Mouse (Mus musculus) induced T-regulatory cell, adult 2 months (primary cell): ENCODE data around the gene Actr3b.
"Not testable (repeated sequence)": the region's sequence is repeated elsewhere in the genome, so short reads cannot be mapped to it uniquely, and the experiment has no call there.

Experiments
- DNase-seq: peaks from one replicate; pipeline ENCODE4 v3.0.0-alpha.2; 2012; ENCODE audit warnings: low read depth

Gene Actr3b

DNA sequence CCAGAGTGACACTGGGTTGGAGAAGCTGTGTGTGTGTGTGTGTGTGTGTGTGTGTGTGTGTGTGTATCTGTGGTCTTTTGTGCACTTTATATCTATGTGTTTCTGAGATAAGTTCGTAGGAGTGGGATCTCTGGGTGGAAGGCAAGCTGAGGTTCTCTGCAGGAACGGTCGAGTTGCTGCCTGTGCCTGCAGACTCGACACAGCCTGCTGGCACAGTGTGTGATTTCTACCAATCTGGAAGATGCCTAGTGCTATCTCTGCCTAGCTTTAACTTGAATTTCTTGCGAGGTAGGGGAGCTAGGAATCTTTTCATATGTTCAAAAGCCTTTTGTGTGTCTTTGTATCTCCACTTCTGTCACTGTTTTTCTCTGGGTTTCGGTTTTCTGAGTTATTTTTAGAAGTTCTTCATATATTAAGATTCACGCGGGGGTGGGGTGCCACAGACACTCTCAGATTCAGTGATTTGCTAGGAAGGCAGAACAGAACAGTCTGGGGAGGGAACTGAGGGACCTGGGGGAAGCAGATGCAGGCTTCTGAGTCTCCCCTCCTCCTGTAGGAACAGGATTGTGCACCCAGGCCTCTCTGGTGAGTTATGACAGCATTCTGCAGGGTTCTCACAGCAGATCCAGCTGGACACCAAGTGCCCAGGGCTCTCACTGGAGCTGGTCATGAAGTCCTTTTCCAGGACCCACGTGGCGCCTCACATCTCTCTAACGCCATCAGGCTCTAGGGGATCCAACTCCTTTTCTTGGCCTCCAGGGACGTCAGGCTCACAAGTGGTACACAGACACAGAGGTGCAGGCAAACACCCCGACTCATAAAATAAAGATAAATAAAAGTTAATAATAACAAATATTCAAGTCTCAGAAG is 14.4 kb downstream of the Actr3b start:
- no peak for DNase-seq

DNA sequence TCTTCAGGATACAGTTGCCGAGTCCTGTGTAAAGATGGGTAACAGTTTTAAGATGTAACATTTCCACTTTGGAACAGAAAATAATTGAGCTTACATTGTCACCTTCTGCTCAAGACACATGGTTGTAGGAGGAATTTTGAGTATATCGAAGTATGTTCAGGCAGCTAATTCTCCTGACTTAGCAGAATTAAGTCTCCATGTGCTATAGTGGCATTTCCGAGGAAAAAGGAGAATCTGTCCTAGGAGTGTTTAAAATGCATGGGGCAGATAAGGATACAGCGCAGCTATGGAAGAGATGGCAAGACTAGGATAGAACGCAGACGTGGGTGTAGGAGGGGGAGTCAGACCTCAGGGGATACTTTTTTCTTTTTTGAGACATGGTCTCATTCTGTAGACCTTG is 31.8 kb downstream of the Actr3b start:
- no peak for DNase-seq

DNA sequence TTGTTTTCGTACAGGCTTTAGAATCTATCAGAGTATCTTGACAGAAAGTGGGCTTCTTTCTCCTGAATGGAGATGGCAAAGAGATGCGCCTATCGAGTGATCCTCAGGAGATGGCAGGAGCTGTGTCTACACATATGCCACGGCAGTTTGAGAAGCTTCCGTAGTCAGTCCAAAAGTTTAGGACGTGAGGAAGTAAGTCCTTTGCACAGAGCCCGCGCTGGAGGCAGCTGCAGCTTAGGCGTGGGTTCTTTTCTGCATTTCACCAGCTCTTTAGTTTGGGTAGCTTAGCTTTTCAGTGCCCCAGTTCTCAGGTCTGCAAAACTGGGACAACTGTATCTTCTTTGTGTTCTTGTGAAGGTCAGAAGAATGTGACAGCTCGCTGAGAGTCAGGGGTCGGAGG is 38.0 kb downstream of the Actr3b start:
- DNase-seq: no peak

DNA sequence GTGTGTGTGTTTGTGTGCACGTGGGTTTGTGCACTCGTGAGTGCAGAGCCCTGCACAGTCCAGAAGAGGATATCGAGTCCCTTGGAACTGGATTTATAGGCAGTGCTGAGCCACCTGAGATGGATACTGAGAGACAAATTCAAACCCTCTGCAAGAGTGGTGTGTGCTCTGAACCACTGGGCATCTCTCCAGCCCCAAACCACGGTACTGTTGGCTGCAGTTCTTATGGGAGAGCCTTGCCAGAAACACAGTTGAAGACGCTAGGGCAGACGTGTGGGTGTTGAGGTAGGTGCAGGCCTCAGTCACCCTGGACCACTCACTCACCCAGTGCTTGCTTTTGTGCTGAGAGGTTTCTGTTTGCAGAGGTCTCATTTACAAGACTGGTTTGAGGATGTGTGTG is 41.1 kb downstream of the Actr3b start:
- DNase-seq: no peak

DNA sequence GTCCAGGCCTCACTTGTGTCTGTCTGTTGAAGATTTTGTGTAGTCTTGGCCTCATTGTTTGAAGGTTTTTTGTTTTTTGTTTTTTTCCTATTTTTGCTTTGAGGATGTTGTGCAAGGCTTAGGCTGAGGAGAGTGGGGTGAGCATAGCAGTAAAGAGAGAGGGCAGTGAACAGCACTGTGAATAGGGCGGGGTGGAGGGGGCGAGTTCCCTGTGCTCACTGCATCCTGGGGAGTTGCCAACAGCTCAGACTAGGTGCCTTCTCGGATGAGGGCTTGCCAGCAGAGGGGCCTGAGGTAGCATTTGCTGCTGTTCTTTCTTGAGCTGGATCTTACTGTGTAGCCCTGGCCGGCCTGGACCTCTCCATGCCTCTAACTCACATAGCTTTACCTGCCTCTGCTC is 41.9 kb downstream of the Actr3b start:
- no peak for DNase-seq

DNA sequence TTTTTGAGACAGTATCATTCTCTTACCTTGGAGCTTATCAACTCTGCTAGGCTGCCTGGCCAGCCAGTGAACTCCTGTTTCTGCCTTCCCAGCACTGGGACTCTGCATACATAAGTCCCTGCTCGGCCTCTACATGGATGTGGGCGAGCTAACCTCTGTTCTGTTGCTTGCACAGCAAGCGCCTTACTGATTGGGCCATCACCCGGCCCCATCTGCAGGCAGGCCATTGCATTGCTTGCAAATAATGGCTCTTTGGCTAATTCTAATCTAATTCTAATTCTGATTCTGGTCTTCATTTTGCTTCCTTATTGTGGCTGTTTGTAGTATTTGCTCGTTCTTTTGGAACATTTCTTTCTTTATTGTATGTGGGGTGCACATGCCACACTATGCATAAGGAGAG is 44.8 kb downstream of the Actr3b start:
- DNase-seq: no peak

DNA sequence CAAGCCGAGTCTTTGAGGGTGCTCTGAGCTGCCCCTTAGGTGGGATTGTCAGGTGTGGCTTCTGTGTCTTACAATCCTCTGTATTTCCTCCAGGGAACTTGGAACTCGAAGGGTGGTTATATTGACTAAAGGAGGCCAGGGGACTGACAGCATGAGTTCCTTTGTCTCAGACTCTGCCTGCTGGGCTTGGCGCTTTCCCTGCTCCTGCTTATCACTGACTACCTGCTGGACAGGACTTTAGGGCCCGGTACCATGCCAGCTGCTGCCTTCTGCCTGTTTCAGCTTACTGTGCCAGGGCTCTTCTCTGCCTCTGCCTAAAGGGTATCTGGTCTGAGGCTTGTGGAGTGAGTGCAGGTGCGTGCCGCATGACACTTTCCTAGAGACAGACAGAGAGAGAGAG is 53.1 kb downstream of the Actr3b start:
- no peak for DNase-seq

DNA sequence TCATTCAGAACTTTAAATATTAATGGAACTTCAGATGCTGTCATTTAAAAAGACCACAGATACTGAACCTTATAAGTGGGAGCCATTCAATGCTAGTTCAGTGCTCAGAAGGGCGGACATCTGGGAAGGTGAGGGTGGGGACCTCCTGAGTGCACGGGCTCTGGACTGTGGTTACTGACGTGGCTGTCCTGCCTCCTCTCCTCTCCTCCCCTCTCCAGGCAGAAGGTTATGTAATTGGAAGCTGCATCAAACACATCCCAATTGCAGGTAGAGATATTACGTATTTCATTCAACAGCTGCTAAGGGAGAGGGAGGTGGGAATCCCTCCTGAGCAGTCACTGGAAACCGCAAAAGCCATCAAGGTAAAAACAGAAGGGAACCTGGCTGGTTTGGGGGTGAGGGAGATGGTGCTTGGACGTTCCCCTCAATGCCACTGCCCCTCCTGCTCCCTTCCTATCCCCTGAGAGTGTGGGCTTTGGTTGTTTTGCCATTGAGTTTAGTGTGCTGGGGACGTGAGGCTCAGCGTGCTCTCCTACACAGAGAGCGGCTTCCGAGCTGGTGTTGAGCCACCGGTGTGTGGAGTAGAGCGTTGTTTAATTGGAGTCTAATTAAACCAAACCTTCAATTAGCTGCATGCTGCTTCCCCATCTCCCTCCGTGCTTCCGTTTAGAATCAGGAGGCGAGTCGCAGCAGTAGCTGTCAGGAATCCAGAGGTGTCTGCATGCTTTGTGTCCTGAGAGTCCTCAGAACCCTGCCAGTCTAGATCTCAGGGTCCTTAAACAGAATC is 69.7 kb downstream of the Actr3b start:
- no peak for DNase-seq

DNA sequence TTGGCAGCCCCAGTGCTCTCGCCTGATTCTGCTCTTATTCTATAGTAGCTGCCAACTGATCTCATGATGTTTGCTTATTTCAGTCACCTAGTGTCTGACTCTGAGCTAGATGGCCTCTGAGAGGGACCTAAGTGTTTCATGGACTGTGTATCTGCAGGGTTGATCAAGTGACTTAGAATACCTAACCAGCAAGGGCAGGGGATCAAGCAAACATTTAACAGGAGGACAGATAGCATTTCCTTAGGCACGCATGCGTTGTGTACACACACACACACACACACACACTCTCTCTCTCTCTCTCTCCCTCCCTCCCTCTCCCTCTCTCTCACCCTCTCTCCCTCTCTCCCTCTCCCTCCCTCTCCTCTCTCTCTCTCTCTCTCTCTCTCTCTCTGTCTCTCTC is 71.0 kb downstream of the Actr3b start:
- DNase-seq: no peak

DNA sequence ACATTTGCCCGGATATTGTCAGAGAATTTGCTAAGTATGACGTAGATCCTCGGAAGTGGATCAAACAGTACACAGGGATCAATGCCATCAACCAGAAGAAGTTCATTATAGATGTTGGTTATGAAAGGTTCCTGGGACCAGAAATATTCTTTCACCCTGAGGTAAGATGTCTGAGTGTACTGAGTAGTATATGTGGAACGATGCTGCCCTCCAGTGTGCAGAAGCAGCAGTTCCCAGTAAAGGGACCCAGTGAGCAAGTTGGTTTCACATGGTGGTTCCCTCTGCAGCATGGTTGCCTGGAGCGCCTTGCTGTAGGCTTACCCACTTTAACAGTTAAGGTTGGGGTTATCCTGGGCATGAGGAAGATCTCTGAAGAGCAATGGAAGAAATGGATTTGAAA is 71.8 kb downstream of the Actr3b start:
- DNase-seq: peak; percentile 36

DNA sequence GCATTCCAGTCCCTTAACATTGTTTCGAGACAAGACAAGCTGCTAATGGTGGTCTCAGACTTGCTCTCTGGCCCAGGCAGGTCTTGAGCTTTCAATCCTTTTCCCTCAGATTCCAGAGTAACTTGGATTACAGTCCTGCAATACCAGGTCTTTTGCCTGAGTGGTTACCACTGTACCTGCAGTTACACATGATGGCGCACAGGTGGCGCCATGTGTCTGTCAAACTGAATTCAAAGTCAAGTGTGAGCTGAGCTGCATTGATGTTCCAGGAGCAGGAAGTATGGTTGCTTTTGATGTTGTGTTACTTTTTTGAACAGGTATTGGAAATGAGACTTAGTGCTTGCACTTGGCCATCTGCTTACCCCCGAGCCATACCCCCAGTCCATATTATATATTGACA is 79.6 kb downstream of the Actr3b start:
- peak; percentile 43 for DNase-seq

DNA sequence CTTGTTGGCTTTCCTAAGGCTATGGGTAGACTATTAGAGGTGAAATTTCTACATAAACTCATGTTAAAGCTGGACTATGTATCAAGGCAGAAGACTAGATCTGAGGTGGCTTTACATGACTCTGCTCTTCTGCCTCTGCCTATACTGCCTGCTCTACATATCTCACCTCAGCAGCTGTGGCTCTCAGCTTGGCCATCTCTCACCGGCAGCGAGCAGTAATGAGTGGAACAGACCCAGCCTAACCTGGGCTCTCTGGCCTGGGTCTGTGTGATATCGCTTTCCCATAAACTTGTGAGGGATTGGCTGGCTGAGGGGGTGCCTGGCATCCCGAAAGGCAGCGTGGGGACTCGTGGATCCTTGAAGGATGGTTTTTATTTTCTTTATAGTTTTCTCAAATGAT is 86.8 kb downstream of the Actr3b start:
- no peak for DNase-seq

DNA sequence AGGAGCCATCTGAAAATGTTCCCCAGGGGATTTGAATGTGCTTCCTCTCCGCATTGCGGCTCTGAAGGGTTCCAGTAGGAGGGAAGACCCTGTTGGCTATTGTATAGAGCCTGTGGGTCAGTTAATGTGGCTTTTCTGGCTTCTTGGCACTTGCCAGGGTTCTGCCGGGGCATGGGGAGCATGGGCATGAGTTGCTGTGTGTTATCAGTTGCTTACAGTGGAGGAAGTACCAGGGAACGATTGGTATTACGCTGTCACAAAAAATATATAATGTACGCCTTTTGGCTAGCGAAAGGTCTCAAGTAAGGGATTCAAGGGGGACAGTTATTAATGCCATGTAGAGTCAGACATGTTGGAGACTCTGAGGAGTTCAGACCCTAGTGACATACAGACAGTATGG is 87.4 kb downstream of the Actr3b start:
- DNase-seq: no peak

DNA sequence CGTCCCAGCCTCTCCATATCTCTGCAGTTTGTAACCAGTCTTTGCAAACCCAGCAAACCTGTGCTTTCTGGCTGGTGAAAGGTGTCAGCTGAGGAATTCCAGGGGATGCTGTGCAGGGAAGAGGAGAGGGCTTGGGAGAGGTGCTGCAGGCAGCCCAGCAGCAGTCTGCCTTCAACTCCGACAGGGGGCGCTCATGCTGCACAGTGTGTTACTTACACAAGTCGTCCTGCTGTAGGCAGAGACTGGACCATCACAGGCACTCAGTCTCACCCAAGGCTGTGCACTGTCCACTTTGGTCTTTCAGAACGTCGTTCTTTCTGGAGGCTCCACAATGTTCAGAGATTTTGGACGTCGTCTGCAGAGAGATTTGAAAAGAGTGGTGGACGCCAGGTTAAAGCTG is 88.3 kb downstream of the Actr3b start:
- DNase-seq: peak; percentile 2

DNA sequence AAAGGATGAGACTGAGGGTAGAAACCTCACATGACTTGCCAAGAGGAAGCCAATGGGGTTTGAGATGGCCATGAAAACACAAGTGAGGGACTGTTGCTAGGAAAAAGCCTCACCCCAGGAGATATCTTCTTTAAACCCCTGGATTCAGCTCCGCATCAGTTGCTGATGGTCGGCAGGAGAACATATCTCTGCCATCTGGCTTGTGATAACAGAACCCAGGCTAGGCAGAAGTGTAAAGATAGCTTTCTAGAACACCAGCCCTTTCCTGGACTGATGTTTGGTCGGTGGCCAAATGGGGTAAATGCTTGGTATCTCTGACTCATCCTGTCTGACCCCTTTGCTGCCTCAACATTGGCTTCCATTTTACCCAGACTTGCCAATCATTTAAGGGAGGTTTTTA is 106.4 kb downstream of the Actr3b start:
- no peak for DNase-seq

DNA sequence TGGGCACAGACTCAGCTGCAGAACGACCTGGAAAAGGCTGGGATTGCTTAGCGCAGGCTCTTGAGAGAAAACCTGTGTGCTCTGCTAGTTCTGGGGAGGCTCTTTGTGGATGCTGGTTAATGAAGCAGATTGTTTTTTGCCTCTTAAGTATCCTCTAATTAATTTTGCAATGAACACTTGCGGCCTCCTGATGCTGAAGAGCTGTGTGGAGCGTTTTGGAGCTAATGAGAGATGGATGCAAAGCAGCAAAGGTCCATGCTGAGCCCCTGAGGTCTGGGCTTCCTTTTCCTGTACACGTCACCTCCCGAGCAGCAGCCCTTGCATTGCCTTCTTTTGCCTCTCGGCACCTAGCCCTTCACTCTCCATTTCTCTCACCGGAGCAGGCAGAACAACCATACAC is 110.1 kb downstream of the Actr3b start:
- no peak for DNase-seq

DNA sequence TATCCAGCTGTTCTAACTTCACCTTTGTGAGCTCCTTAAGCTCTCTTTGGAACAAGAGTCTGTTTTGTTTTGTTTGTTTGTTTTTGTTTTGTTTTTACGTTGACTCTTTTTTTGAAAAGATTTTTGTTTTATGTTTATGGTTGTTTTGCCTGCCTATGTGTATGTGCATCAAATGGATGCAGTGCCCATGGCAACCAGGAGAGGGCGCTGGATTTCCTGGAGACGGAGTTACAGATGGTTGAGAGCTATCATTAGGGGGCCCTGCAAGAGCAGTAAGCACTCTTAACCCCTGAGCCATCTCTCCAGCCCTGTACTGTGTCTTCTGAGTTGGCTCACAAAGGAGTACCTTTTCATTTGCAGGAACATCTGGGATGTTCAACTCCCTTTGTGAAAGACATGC is 110.8 kb downstream of the Actr3b start:
- no peak for DNase-seq

DNA sequence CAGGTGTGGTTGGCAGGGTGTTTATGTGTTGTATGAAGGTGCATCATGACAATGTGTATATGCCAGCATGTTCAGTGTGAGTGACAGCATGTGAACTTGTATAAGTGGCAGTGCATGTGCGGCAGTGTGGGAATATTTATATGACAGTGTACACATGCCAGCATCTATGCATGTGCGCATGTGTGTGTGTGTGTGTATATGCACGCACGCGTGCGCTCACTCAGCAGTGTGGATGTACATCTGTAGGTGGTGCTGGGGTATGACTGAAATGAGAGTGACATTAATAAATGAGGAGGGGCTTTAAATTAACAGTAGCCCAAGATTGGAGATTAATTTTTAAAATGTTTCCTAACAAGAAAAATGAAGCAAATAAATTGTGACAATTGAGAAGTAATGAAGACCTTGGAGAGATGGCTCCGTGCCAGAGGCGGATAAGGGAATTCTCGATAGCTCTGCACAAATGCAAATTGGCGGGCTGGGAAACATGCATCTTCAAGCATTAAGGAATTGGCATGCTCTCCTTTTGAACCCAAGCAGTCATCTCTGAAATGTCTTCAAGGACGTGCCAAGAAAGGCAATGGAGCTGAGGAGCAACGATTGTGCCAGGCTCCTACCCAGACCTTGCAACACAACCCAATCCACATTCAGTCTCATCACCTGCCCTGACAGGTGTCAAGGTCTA is 111.7 kb downstream of the Actr3b start:
- DNase-seq: no peak

DNA sequence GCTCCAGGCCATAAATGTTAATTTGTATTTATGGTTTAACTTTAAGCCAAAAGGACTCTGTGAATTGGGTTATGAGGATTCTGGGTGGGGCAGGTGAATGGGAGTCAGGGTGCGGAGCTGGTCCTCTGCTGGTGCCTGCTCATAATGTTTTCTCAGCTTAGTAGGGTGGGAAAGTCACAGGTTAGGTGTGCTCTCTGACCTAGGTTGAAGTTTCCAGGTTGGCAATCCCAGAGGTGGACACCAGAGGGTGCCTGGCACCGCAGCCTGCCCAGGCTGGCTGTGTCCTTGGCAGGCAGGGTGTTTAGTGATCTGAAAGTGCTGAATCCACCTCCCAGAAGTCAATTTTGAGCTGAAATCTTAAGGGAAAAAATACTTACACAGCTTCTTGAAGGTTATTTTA is 113.2 kb downstream of the Actr3b start:
- DNase-seq: no peak

DNA sequence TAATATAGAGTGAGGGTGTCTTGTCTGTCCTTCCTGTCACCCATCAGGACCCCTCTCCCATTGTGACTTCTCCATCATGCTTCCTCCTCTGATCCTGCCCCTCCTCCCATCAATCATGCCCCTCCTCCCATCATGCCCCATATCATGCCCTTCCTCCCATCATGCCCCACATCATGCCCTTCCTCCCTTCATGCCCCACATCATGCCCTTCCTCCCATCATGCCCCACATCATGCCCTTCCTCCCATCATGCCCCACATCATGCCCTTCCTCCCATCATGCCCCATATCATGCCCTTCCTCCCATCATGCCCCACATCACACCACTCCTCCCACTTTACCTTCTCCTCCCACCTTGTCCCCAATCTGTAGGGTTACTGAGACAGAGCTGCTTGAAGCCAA is 116.1 kb downstream of the Actr3b start:
- DNase-seq: not testable (repeated sequence)

DNA sequence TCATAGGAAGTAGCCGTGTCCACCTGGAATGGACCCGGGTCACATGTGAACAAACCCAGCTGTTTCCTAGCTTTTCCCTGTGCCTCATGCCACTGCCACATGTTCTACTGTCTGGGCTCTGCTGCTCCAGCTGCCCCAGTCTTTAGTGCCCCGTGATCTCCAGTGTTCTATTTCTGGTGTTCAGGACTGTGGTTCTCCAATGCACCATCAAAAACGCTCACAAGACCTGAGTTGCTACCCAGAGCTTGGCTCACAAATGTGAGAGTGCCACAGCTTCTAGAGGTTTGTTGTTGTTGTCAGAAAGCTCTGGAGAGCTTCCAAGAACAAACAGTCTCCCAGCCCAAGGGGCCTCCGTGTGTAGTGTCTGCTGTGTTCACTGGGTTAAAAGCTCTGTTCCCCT is 117.5 kb downstream of the Actr3b start:
- DNase-seq: no peak

DNA sequence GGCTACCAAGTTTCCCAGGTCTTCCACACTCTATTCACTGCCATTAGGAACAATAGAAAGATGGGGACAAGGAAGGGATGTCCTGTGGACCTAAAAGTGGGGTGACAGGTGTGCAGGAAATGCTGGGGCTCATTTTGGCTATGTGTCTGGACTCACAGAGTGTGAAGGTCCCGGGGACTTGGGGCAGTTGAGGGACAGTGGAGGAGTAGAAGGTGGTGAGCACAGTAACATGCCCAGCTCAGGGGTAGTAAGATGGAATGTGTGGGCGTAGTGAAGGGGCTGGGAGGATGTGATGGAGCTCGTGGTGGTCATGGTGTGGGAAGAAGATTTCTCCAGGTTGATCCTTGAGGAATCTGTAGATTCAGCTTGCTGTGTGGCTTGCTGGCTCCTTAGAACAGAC is 118.2 kb downstream of the Actr3b start:
- DNase-seq: no peak

DNA sequence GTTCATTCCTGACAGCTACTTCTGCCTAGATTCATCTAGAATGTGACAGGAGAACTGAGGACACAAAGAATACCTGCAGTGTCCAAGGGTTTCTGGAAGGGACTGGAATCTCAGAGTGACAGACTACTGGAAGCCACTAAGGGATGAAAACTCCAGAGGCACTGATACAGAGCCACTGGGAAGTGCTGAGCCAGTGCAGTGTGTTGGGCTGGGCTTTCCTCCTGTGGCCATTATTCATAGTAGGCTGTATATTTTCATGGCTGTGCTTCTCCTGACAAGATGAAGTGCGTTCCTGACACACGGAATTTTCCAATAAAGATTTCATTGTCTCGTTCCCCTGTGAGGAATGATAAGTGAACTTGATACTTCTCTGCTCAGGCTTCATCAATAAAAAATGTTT is 126.9 kb downstream of the Actr3b start:
- DNase-seq: no peak
